Mouse (Mus musculus) CD4-positive, CD25-positive, alpha-beta regulatory T cell, adult 4 months (primary cell): ENCODE measurements around the gene 4930564D02Rik. TPM values are rescaled to one million over a fixed set of nuclear protein-coding genes. Genes with fewer than 3 reads are reported as not detected.

Source experiments
- ATAC-seq: one replicate; pipeline ENCODE4 v1.8.0; 2017
- polyA plus RNA-seq, 2 experiments: library from polyadenylated mRNA; unstranded; fragments of 100-300 nt; shearing (Covaris generic); gene quantifications; one replicate each; pipeline ENCODE4 v1.2.1; 2017

Gene 4930564D02Rik
- polyA plus RNA-seq, 2 experiments from 2014 or later = not detected

GRCm38 (mm10) chr3:105058627-105059513 lies 7.8 kb upstream of the 4930564D02Rik start:
- peak; percentile 60 for ATAC-seq

- no peak for ATAC-seq
Measured at GRCm38 (mm10) chr3:105059911-105060310, 6.7 kb upstream of the 4930564D02Rik start.

DNA sequence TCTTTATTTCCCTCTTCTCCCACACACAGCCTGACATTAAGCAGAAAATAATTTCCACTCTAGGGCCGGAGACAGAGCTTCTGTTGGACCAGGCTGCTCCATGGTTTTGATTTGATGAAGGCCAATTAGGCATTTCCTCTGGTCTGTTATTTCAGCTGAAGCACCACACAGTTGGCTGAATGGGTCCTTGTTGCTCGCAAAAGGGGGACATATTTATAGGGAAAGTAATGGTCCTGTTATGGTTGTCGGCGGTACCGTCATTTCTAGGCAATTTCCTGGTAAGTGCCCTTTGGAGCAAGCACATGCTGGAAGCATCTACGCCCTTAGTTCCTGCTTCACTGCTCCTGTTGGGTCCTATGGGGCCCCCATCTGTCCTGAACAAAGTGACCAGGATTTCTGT lies 5.7 kb upstream of the 4930564D02Rik start:
- no peak for ATAC-seq

DNA sequence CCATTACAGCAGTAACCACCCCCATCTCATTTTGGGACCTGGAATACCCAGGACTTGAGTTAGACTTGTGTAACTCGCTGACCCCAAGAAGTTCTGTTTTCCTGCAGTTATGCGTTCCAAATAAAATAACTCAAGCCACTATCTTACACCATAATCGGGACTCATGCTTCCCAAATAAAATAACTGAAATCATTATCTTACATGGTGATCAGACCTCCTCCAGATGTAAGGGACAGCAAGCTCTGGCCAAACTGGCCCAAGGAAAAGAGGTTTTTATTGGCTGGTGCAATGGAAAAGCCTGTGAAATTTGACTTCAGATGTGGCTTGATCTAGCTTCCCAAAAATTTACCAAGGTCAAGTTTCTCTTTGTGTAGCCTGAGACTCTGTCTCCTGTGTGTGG lies 5.1 kb upstream of the 4930564D02Rik start:
- ATAC-seq = no peak

GRCm38 (mm10) chr3:105061991-105062390 lies 4.7 kb upstream of the 4930564D02Rik start:
- ATAC-seq = no peak

GRCm38 (mm10) chr3:105062676-105063075 lies 4.0 kb upstream of the 4930564D02Rik start:
- ATAC-seq = no peak

DNA sequence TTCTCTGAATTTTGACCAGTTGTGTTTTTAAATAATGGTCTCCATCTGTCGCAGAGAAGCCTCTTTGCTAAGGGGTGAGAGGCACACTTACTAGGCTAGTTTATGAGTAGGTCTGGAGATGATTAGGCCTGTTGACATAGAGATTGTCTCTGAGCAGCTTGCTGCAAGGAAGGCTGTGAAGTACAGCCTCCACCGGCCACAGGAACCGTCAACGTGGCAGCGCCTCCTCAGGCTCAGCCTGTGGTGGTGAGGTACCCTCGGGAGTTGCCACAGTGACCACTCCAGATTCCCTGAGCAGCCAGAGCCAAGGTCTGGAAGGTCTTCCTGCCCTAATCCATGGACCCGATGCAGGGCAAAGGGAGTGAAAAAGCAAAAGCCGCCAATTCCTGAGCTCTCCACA lies 3.9 kb downstream of the 4930564D02Rik start:
- ATAC-seq = no peak

GRCm38 (mm10) chr3:105071251-105071650 lies 4.6 kb downstream of the 4930564D02Rik start:
- ATAC-seq = no peak

DNA sequence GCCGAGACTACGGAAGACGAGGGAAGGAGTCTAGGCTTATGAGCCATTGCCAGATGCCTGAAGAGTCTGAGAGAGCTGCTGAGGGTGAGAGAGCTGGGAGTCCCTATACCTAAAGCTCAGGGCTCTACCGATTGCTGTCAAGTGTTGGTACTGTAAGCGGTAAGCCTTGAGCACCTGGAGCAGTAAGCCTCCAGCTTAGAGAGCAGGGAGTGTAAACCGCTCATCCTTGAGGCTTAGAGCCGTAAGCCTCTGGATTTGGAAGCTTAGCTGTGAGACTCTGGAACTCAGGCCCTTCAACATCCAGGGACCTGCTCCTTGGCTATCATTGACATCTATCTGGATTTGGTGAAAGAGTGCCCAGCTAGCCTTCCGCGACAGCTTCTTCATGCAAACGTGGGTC lies 5.9 kb downstream of the 4930564D02Rik start:
- ATAC-seq = no peak

DNA sequence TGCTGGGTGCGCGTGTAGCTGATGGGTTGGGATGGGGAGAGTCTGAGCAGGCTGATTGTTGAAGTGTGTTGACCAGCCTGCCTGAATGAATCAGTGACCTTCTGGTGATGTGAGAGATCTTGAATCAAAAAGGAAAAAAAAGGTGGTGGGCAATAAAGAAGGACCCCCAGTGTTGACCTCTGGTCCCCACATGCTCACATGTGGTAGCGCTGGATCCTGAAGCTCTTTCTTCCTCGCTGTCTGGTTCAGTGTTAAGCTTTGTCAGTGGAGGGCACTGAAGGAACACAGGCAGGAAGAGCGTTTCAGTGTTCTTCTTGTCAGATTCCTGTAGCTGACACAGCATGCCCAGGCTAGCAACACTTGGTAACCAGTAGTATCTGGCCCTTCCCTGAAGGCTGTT lies 9.2 kb downstream of the 4930564D02Rik start:
- ATAC-seq = no peak

DNA sequence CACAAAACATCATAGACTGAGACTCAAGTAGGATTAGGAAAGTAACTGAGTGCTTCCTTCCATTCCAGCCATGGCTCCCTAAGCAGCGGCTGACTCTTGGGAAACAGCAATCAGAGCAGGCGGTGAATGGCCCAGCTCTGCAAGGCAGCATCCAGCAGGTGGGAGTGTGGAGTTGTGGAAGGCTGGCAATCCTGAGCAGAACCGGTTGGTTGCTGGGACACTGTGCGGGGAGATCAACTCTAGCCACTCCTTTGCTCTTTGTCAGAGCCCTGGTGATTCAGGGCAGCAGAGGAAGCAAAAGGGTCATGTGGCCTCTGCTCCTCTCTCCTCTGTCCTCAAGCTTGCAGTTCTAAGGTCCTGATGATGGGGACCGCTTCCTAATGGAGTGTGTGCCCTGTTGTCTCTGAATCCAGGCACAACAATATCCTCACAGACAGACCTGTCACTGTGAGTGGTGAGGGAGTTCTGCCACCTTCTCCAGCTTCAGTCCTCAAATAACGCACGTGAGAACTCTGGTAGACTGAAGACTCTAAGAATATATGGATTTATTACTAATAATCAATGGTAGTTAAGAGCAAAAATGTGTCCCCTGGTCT lies 11.7 kb downstream of the 4930564D02Rik start:
- no peak for ATAC-seq

- ATAC-seq = no peak
Measured at GRCm38 (mm10) chr3:105087344-105087743, 20.7 kb downstream of the 4930564D02Rik start.

DNA sequence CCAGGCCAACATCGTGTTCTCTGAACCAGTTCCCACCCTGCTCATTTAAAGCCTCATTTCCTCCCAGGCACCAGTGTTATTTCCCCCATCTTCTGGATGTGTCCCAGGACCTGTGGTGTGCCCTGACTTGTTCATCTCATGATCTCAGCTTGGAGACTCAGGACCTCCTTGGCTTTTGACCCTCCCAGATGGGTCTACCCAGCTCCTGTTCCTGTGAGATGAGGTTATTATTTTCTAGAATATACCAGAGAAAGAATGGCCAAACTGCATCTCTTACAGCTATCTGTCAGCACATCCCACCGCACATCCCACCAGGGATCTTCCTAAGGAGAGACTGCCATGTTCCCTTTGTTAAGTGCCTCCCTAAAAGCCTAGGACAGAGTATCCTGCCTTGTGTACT lies 22.0 kb downstream of the 4930564D02Rik start:
- no peak for ATAC-seq

DNA sequence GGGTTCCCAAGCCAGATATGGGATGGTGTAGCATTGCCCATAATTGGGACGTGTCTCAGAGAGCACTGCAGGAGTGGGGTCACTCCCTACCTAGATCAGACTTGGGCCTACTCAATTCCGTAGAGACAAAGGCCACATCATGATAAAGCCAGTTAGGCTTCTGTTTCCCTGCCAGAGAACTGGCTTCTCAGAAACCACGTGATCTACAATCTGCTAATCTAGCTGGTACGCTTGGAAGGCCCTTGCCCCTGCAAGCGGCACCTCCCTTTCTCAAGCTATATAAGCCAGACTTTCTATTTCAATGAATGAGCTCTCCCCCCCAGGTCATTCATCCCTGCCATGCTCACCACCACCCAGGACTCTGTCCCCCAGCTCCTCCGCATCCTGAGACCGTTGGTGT lies 23.5 kb downstream of the 4930564D02Rik start:
- ATAC-seq = no peak

DNA sequence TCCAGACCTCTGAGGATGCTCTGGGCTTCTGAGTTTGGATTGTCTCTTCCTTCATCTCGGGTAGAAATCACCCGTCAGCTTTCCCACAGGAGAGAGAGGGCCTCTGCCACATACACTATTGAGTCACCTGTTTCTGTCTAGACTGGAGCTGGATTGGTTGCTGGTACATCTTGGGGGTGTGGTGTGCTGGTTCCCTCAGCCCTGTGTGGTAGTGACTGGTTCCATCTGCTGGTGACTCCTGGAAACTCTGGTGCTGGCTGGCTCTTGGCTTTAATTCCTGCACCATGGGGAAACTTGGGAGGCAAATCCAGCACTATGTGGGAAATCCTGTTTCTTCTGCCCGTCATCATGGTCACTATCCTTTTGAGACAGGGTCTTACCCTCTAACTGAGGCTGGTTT lies 24.3 kb downstream of the 4930564D02Rik start:
- no peak for ATAC-seq

DNA sequence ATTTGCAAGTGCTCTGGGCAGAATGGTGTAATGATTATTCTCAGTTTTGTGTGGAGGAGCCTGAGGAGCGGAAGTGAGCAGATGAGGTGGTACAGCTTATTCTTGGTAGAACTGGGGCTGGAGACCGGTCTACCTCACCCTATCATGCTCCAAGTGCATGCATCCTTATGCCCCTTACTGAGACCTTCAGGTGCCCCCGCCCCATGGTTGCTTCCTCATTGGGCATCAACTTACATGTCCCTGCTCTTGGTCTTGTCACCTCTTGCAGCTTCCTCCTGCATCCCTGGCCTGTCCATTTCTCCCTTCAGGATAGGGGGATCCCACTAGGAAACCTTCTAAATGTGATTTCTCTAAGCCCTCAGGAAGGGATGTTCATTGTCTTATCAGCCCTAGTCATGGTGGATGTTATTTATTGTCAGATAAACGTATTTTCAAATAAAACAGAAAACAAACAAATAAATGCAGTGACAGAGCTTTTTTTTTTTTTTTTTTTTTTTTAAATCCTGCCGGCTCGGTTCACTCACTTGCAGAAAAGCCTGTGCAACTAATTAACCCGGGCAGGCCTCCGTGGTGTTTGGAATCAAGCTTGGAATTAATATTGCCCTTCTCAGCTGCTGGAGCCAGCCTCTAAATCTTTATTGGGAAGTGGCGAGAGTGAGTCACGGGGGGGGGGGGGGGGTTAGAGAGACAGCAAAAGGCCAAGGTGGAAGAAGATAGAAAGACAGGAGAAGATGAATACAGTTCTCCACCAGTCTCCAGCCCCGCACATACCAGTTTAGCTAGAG lies 26.3 kb downstream of the 4930564D02Rik start:
- no peak for ATAC-seq

DNA sequence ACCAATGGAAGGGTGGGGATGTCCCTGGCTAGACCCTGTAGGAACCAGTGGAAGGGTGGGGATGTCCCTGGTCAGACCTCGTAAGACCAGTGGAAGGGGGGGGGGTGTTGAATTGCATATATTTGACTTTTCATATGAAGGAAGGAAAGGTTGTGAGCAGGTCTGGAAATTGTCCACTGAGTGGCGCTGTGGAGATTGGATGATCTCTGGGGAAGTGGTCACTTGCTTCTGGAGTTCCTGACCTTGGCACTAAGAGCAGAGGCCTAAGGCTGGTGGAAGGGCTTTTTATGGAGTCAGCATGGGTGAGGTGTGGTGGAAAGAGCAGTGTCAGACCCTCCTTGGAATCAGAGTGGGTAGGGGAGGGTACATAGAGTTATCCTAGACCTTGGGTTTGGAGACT lies 27.8 kb downstream of the 4930564D02Rik start:
- ATAC-seq = no peak

DNA sequence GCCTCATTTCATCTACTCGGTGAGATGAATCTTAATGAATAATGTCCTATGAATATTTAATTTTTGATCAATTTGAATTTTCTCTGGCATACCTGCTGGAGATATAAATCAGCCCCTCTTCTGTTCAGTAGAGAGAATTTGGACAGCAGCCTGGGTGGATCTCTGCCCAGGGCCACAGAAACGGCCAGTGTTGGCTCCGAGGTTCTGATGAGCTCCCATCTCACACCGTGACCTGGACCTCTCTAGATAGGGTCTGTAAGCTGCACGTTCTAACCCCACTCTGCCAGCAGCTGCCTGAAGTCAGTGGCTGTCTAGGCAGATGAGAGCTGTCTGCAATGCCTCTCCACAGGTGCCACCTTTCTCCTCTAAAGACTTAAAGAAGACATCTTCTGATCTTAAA lies 28.4 kb downstream of the 4930564D02Rik start:
- ATAC-seq = no peak

GRCm38 (mm10) chr3:105097581-105097980 lies 30.9 kb downstream of the 4930564D02Rik start:
- ATAC-seq = no peak

DNA sequence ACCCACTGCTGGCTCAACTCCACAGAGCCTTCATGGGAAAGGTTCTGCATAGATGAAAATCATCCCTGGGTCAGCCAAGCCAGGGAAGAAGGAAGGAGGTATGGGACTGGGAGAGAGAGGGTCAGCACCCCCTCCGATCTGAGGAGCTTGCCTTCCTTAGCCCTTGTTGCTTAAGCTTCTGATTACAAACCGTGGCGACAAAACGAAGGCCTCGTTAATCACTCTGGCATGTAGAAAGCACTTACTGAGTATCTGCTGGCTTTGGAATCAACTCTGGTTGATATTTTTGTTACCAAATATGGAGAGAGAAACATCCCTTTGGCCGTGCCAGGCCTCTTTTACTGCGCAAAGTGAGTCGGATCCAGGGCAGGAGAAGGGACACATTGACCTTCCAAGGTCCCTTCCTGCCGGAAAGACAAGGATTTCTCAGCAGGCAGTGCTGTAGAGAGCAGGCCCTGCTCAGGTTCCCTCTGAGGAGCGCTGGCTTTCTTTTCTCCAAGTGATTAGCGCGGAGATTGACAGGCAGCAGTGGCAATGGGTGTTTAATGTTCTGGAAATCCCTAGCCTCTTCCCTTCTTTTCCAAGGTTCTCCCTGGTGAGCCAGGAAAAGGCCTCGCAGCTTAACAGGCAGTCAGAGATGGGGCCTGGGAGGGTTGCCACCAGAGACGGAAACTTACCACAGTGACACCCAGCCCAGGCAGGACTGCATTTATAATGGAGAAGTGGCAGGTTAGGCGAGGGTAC lies 33.1 kb downstream of the 4930564D02Rik start:
- ATAC-seq = no peak

GRCm38 (mm10) chr3:105100270-105100589 lies 33.6 kb downstream of the 4930564D02Rik start:
- ATAC-seq = no peak

DNA sequence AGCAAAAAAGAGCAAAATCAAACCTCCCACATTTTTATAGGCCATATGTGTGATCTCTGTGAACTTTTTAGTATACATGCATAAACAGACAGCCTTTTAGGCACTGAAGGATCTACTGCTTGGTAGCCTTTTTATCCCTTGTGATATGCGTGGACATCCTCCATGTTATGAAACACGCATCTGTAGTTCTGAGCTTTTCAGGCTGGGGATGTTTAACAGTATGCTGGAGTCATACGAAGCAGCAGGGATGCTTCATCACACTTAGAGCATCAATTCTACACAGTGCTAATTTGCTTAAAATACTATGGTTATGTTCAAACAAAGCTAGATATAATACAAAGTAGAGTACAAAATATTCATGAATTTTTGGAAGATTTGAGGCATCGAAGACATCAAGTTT lies 39.2 kb downstream of the 4930564D02Rik start:
- no peak for ATAC-seq

DNA sequence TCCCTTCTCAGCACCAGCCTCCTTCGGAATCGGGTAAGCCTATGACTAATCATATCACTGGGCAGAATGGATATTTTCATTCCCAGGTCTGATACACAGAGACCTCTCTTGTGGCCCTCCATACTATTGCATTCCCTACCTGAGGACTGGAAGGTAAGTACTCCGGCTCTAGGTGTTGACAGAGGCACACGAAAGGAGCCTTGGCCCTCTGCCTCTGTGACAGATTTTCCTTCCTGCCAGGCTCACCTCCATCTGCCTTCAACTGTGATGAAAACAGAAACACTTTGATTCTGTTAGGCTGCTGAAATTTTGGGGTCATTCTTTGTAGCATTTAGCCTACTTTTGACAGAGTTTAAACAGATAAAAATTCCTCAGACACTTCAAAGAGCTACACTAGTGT lies 47.2 kb downstream of the 4930564D02Rik start:
- no peak for ATAC-seq
